8 mouse cellular contexts compared by ENCODE assay signal in genomic region chr4:116151238-116151637, GRCm38 (mm10). TPM values are rescaled to one million over a fixed set of nuclear protein-coding genes. Genes with fewer than 3 reads are reported as not detected.
DNase-seq lines count a peak whose midpoint lies in the region; ATAC-seq lines count a peak whose summit lies in the region.

Gene Lurap1, minus strand, starts transcription at chr4:116151338.

- peaks cover 45% of the 10 kb centered on the region for H3K36me3 ChIP-seq in embryonic facial prominence, embryonic 15.5 days
- peaks cover 26% of the 10 kb centered on the region for H3K36me3 ChIP-seq in midbrain, embryonic 16.5 days (ENCODE audit: control insufficient read depth, insufficient read depth, low read length)

- H3K9ac ChIP-seq in embryonic facial prominence, embryonic 15.5 days = peak within 1 kb of the TSS; percentile 96
- H3K9ac ChIP-seq in midbrain, embryonic 16.5 days (ENCODE audit: low read depth, low read length) = peak within 1 kb of the TSS; percentile 96

- no peak for ATAC-seq in embryonic facial prominence, embryonic 15.5 days (ENCODE audit: insufficient number of reproducible peaks, low FRiP score, low TSS enrichment, low read depth)
- no peak for ATAC-seq in midbrain, embryonic 16.5 days

- peak within 1 kb of the TSS; percentile 76 for H3K4me3 ChIP-seq in embryonic facial prominence, embryonic 15.5 days (replicated peaks)
- peak within 1 kb of the TSS; percentile 86 for H3K4me3 ChIP-seq in midbrain, embryonic 16.5 days (ENCODE audit: low read depth, low read length)

- H3K27ac ChIP-seq in embryonic facial prominence, embryonic 15.5 days (replicated peaks) = peak within 1 kb of the TSS; percentile 95
- H3K27ac ChIP-seq in midbrain, embryonic 16.5 days (ENCODE audit: low read length) = peak within 1 kb of the TSS; percentile 87

- WGBS in embryonic facial prominence, embryonic 15.5 days = 69% methylated on average over 6 of the region's 6 CpGs
- 78% methylated on average over 6 of the region's 6 CpGs for WGBS in midbrain, embryonic 16.5 days

- H3K9me3 ChIP-seq in embryonic facial prominence, embryonic 15.5 days (replicated peaks) = no peaks in the 10 kb centered on the region
- H3K9me3 ChIP-seq in midbrain, embryonic 16.5 days (replicated peaks; ENCODE audit: control insufficient read depth, low read length, poor library complexity, severe bottlenecking) = no peaks in the 10 kb centered on the region

- H3K4me2 ChIP-seq in embryonic facial prominence, embryonic 15.5 days (replicated peaks) = peak within 1 kb of the TSS; percentile 70
- peak within 1 kb of the TSS; percentile 75 for H3K4me2 ChIP-seq in midbrain, embryonic 16.5 days (ENCODE audit: low read length)

- no peak for DNase-seq in layer of hippocampus, adult 8-10 months (ENCODE audit: low spot score in 2 of 2)
- DNase-seq in layer of hippocampus, adult 11-12 months (ENCODE audit: low spot score) = no peak
- no peak for DNase-seq in layer of hippocampus, postnatal 10 days (ENCODE audit: low spot score in 2 of 2)
- no peak for DNase-seq in cerebellum, adult 18-20 months
- no peak for DNase-seq in right cerebral cortex, postnatal 36 days (ENCODE audit: low spot score in 2 of 2)
- DNase-seq in urinary bladder, adult 18-20 months (ENCODE audit: low spot score in 2 of 2) = no peak

- no peaks in the 10 kb centered on the region for H3K27me3 ChIP-seq in embryonic facial prominence, embryonic 15.5 days
- H3K27me3 ChIP-seq in midbrain, embryonic 16.5 days (ENCODE audit: control insufficient read depth, insufficient read depth, low read depth, low read length) = no peaks in the 10 kb centered on the region

- H3K4me1 ChIP-seq in embryonic facial prominence, embryonic 15.5 days = peaks cover 17% of the 10 kb centered on the region
- peaks cover 13% of the 10 kb centered on the region for H3K4me1 ChIP-seq in midbrain, embryonic 16.5 days (ENCODE audit: control insufficient read depth, insufficient read depth, low read length)

RNA-seq across cellular contexts. Expression of gene Lurap1, which starts in this region (rescaled TPM):
- total RNA-seq in layer of hippocampus, adult 8-10 months (2022) = 10 to 100 TPM; 21.9 to 23.7 (median 23.3) TPM
- 3.2 and 3.4 TPM in 2 replicates for polyA plus RNA-seq in embryonic facial prominence, embryonic 15.5 days (2015; fragmentation: Nextera tagmentation; extraction: Ambion mirVana)
- 10 to 100 TPM; 23.5 to 29.6 TPM for total RNA-seq in layer of hippocampus, postnatal 10 days (2021)
- 2.1 and 3.1 TPM in 2 replicates for polyA plus RNA-seq in midbrain, embryonic 16.5 days (2015; fragmentation: Nextera tagmentation; extraction: Ambion mirVana)
